Mouse (Mus musculus) fibroblast of lung, adult 2 months (primary cell): Measurements from ENCODE around the gene Fktn.
A peak's percentile ranks its signal among the peaks of the same experiment; 100 is the strongest.
"Not testable (repeated sequence)": the region's sequence is repeated elsewhere in the genome, so short reads cannot be mapped to it uniquely, and the experiment has no call there.

Experiments
- DNase-seq: peaks from one replicate; pipeline ENCODE4 v3.0.0-alpha.2; 2011; ENCODE audit warnings: low read depth

Fktn gene

GRCm38 (mm10) chr4:53772004-53772403 is 58.2 kb downstream of the Fktn start:
- DNase-seq, result no peak

GRCm38 (mm10) chr4:53773911-53774310 is 60.1 kb downstream of the Fktn start:
- DNase-seq, result no peak

GRCm38 (mm10) chr4:53781396-53781795 is 67.6 kb downstream of the Fktn start:
- no peak for DNase-seq

GRCm38 (mm10) chr4:53782216-53783070 is 68.6 kb downstream of the Fktn start:
- no peak for DNase-seq

GRCm38 (mm10) chr4:53785746-53786398 is 72.1 kb downstream of the Fktn start:
- no peak for DNase-seq

GRCm38 (mm10) chr4:53786851-53787250 is 73.1 kb downstream of the Fktn start:
- no peak for DNase-seq

GRCm38 (mm10) chr4:53789346-53789745 is 75.5 kb downstream of the Fktn start:
- DNase-seq, result no peak

GRCm38 (mm10) chr4:53794257-53794966 is 80.6 kb downstream of the Fktn start:
- no peak for DNase-seq

- DNase-seq, result no peak
Observed at GRCm38 (mm10) chr4:53795086-53795485, 81.3 kb downstream of the Fktn start.

- no peak for DNase-seq
Observed at GRCm38 (mm10) chr4:53795706-53796105, 81.9 kb downstream of the Fktn start.

GRCm38 (mm10) chr4:53796865-53797772 is 83.3 kb downstream of the Fktn start:
- no peak for DNase-seq

- DNase-seq, result peak; percentile 36
Observed at GRCm38 (mm10) chr4:53798896-53799676, 85.3 kb downstream of the Fktn start.

GRCm38 (mm10) chr4:53799753-53800152 is 86.0 kb downstream of the Fktn start:
- no peak for DNase-seq

GRCm38 (mm10) chr4:53803674-53804073 is 89.9 kb downstream of the Fktn start:
- DNase-seq, result not testable (repeated sequence)

GRCm38 (mm10) chr4:53806428-53806827 is 92.6 kb downstream of the Fktn start:
- not testable (repeated sequence) for DNase-seq

- no peak for DNase-seq
Observed at GRCm38 (mm10) chr4:53818320-53818719, 104.5 kb downstream of the Fktn start.

- DNase-seq, result peak; percentile 72
Observed at GRCm38 (mm10) chr4:53823697-53824096, 109.9 kb downstream of the Fktn start.

- no peak for DNase-seq
Observed at GRCm38 (mm10) chr4:53824831-53825230, 111.0 kb downstream of the Fktn start.

GRCm38 (mm10) chr4:53825821-53826605 is 112.2 kb downstream of the Fktn start, which contains the start of gene Tmem38b:
Gene Tmem38b, plus strand, starts transcription at chr4:53826045.
- peak; percentile 16 for DNase-seq
